Mouse (Mus musculus): ENCODE results near the gene Thoc3. TPM values are rescaled to one million over a fixed set of nuclear protein-coding genes. Genes with fewer than 3 reads are reported as not detected.

Gene Thoc3
- 38.3 and 41.1 TPM in 2 replicates for polyA plus RNA-seq (2012; rRNA removed)

GRCm38 (mm10) chr13:54468098-54469011 is at the start of gene Thoc3:
Thoc3 (minus strand) TSS chr13:54468849.

GRCm38 (mm10) chr13:54503604-54504521 is 35.2 kb upstream of the Thoc3 start, which contains the start of gene Simc1:
Simc1 (plus strand) TSS chr13:54503779.

Other genes with a start within 250 kb of the Thoc3 start
- 70.4 and 81.0 TPM in 2 replicates for gene Cplx2, start 97.5 kb downstream of the Thoc3 start, polyA plus RNA-seq (2012; rRNA removed)
- 36.2 and 37.5 TPM in 2 replicates for gene Simc1, start 34.9 kb upstream of the Thoc3 start, polyA plus RNA-seq (2012; rRNA removed)
- 152 and 154 TPM in 2 replicates for gene 4833439L19Rik, start 96.6 kb upstream of the Thoc3 start, polyA plus RNA-seq (2012; rRNA removed)
- gene Arl10, start 106.2 kb upstream of the Thoc3 start, polyA plus RNA-seq (2012; rRNA removed) = 95.8 and 99.7 TPM in 2 replicates
- gene Nop16, start 121.2 kb upstream of the Thoc3 start, polyA plus RNA-seq (2012; rRNA removed) = 47.4 and 47.7 TPM in 2 replicates
- gene Higd2a, start 121.4 kb upstream of the Thoc3 start, polyA plus RNA-seq (2012; rRNA removed) = 163 and 182 TPM in 2 replicates
- 168 and 176 TPM in 2 replicates for gene Cltb, start 142.5 kb upstream of the Thoc3 start, polyA plus RNA-seq (2012; rRNA removed)
- gene Faf2, start 152.9 kb upstream of the Thoc3 start, polyA plus RNA-seq (2012; rRNA removed) = 32.6 and 34.0 TPM in 2 replicates
- gene Rnf44, start 225.1 kb upstream of the Thoc3 start, polyA plus RNA-seq (2012; rRNA removed) = 97.7 and 128 TPM in 2 replicates
- 0.32 TPM in 2 replicates for gene Cdhr2, start 232.6 kb upstream of the Thoc3 start, polyA plus RNA-seq (2012; rRNA removed)